Mouse (Mus musculus): ENCODE results near the gene Lhfpl3. TPM values are rescaled to one million over a fixed set of nuclear protein-coding genes. Genes with fewer than 3 reads are reported as not detected.

Gene Lhfpl3
- polyA plus RNA-seq, 1 experiment from 2014 or later: 1.3 TPM

DNA sequence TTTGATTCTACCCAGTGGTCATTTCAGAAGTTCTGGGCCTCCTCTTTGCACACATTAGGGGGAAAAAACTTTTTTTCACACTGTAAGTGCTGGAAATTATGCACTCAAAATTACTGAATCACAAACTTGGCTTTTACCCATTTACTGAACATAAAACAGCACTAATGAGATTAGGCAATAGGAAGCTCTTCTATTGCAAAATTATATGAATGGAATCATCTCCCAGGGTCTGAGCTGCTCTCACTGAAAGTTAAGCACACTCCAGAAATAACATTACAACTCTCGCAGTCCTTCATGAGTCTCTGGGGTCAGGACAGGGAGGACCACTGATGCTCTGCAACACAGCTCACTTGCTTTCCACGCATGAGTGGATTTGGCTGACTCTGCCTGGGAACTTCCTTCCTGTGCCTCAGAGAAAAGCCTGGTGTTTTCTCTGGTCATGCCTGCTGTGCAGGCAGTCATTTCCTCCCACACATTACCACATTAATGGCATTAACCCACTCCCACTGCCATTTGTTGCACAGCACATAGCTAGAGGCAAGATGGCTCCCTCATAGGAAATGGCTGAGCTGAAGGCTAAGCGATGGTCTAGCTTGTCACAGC is 510.1 kb downstream of the Lhfpl3 start:
- Histone ChIP-seq H3K27me3 (ENCODE audit: control insufficient read depth, insufficient read depth, low read length) (no peaks in the 10 kb centered on the region), H3K36me3 (ENCODE audit: control insufficient read depth, insufficient read depth, low read length) (no peaks in the 10 kb centered on the region), H3K4me1 (ENCODE audit: control insufficient read depth, insufficient read depth, low read length) (no peaks in the 10 kb centered on the region), H3K4me3 (ENCODE audit: low read depth, low read length) (no peak overlapping the region), H3K9me3 (ENCODE audit: control insufficient read depth, low read length) (no peaks in the 10 kb centered on the region), H3K4me2 (no peak overlapping the region), H3K27ac (ENCODE audit: low read depth, low read length) (no peak overlapping the region), H3K9ac (ENCODE audit: low read length) (no peak overlapping the region)
- ATAC-seq (ENCODE audit: low FRiP score): no peak
- no peak for DNase-seq (ENCODE audit: low spot score, missing footprints)
- 79% methylated on average over 3 of the region's 3 CpGs for WGBS

DNA sequence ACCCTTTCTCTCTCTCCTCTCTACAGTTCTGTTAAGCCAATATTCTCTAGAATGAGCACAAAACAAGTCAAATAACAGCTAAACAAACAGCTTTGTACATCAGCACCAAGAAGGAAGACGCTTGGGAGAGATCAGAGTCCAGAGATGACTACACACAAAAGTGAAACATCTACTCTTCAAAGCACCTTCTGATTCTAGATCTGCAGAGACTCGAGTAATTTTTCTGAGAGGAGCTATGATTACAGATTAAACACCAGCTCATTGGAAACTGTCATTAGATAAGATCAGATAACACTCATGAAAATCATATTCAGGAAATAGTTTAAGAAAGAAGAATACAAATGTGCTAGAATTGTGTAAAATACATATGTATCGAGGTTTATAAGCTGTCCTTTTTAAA is 527.5 kb downstream of the Lhfpl3 start:
- Histone ChIP-seq H3K4me1 (ENCODE audit: control insufficient read depth, insufficient read depth, low read length) (no peaks in the 10 kb centered on the region), H3K9me3 (ENCODE audit: control insufficient read depth, low read length) (no peaks in the 10 kb centered on the region; the same call in 1 of the 2 replicates), H3K27ac (ENCODE audit: low read depth, low read length) (no peak overlapping the region), H3K9ac (ENCODE audit: low read length) (no peak overlapping the region), H3K4me3 (ENCODE audit: low read depth, low read length) (no peak overlapping the region), H3K36me3 (ENCODE audit: control insufficient read depth, insufficient read depth, low read length) (no peaks in the 10 kb centered on the region), H3K4me2 (no peak overlapping the region), H3K27me3 (ENCODE audit: control insufficient read depth, insufficient read depth, low read length) (no peaks in the 10 kb centered on the region)
- WGBS: 81% methylated on average over 3 of the region's 3 CpGs
- no peak for DNase-seq (ENCODE audit: low spot score, missing footprints)
- no peak for ATAC-seq (ENCODE audit: low FRiP score)

DNA sequence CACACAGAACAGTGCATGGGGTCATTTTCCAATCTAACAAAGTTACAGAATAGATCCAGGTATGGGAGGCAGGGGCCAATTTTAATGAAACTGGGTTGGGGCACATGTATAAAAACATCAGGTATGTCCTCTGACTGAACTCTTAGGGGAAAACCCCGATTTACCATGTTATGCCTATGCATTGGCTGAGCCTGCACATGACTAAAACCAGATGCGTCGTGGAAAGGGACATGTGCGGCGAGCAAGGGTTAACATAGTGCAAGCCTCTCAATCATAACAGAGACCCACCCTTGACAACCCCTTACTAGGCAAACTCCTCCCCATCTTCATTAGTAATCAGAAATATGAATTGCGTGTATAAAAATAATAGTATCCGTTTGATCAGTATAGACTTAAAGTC is 533.5 kb downstream of the Lhfpl3 start:
- Histone ChIP-seq H3K4me3 (ENCODE audit: low read depth, low read length) (no peak overlapping the region), H3K27ac (ENCODE audit: low read depth, low read length) (no peak overlapping the region), H3K4me2 (no peak overlapping the region), H3K36me3 (ENCODE audit: control insufficient read depth, insufficient read depth, low read length) (no peaks in the 10 kb centered on the region), H3K9ac (ENCODE audit: low read length) (no peak overlapping the region), H3K4me1 (ENCODE audit: control insufficient read depth, insufficient read depth, low read length) (no peaks in the 10 kb centered on the region), H3K9me3 (ENCODE audit: control insufficient read depth, low read length) (no peaks in the 10 kb centered on the region; the same call in 1 of the 2 replicates), H3K27me3 (ENCODE audit: control insufficient read depth, insufficient read depth, low read length) (no peaks in the 10 kb centered on the region)
- DNase-seq (ENCODE audit: low spot score, missing footprints): no peak
- ATAC-seq (ENCODE audit: low FRiP score): no peak
- WGBS: 93% methylated on average over 7 of the region's 7 CpGs

DNA sequence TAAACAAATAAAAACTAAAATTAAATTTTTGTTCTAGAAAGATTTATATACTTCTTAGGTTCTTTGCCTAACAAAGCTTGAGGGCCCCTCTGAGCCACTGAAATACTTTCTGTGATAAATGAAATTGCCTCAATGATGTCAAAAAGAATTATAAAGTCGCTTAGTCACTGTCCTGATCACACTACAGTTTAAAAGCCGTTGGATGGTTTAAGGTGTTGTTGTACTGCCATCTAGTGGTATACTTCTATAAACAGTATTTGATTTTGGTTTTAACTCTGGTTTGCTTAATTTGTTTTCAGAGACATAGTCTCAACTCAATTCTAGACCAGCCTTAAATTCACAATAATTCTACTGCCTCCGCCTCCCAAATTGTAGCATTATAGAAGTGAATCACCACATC is 539.0 kb downstream of the Lhfpl3 start:
- DNase-seq (ENCODE audit: low spot score, missing footprints): peak; percentile 90
- WGBS: 30% methylated on average over 3 of the region's 3 CpGs

GRCm38 (mm10) chr5:23289149-23289548 is 543.3 kb downstream of the Lhfpl3 start:
- no peak overlapping the region for H3K9ac ChIP-seq (ENCODE audit: low read length)
- H3K4me2 ChIP-seq: no peak overlapping the region
- H3K4me3 ChIP-seq (ENCODE audit: low read depth, low read length): no peak overlapping the region
- no peaks in the 10 kb centered on the region for H3K9me3 ChIP-seq (ENCODE audit: control insufficient read depth, low read length)
- H3K27ac ChIP-seq (ENCODE audit: low read depth, low read length): no peak overlapping the region
- H3K36me3 ChIP-seq (ENCODE audit: control insufficient read depth, insufficient read depth, low read length): no peaks in the 10 kb centered on the region
- ATAC-seq (ENCODE audit: low FRiP score): no peak
- no peak for DNase-seq (ENCODE audit: low spot score, missing footprints)
- H3K4me1 ChIP-seq (ENCODE audit: control insufficient read depth, insufficient read depth, low read length): no peaks in the 10 kb centered on the region
- no peaks in the 10 kb centered on the region for H3K27me3 ChIP-seq (ENCODE audit: control insufficient read depth, insufficient read depth, low read length)

More for the DNA sequence above, 539.0 kb downstream of the Lhfpl3 start:
- ATAC-seq (ENCODE audit: low FRiP score): no peak
- Histone ChIP-seq H3K4me3 (ENCODE audit: low read depth, low read length) (no peak overlapping the region), H3K9me3 (ENCODE audit: control insufficient read depth, low read length) (no peaks in the 10 kb centered on the region), H3K27ac (ENCODE audit: low read depth, low read length) (no peak overlapping the region), H3K27me3 (ENCODE audit: control insufficient read depth, insufficient read depth, low read length) (no peaks in the 10 kb centered on the region), H3K9ac (ENCODE audit: low read length) (no peak overlapping the region), H3K4me1 (ENCODE audit: control insufficient read depth, insufficient read depth, low read length) (no peaks in the 10 kb centered on the region), H3K4me2 (no peak overlapping the region), H3K36me3 (ENCODE audit: control insufficient read depth, insufficient read depth, low read length) (no peaks in the 10 kb centered on the region)

Small RNAs within 50 kb of the gene (microRNA-seq; reads per million reads assigned to microRNA genes)
- gene Gm28022: not detected
- gene Gm44363: not detected

Other genes with a start within 250 kb of the Lhfpl3 start
- 49.4 and 50.5 TPM in 2 replicates for gene Orc5, start 195.6 kb upstream of the Lhfpl3 start, polyA plus RNA-seq (2014; fragmentation: Nextera tagmentation; extraction: Ambion mirVana)

All from midbrain, embryonic 11.5 days (tissue).